Mouse (Mus musculus) spleen, adult 18-20 months (tissue): ENCODE measurements at regions not wholly inside any gene's neighbourhood (a gene's known extent, or its start where the extent isn't known, plus 50 kb on each side); places are given as distances from the start of the nearest gene placed in this dataset.

Source experiments
- DNase-seq, 2 experiments: peaks; one replicate each; pipeline ENCODE4 v3.0.0; 2022; ENCODE audit warnings: mixed read lengths in 2 of 2

DNA sequence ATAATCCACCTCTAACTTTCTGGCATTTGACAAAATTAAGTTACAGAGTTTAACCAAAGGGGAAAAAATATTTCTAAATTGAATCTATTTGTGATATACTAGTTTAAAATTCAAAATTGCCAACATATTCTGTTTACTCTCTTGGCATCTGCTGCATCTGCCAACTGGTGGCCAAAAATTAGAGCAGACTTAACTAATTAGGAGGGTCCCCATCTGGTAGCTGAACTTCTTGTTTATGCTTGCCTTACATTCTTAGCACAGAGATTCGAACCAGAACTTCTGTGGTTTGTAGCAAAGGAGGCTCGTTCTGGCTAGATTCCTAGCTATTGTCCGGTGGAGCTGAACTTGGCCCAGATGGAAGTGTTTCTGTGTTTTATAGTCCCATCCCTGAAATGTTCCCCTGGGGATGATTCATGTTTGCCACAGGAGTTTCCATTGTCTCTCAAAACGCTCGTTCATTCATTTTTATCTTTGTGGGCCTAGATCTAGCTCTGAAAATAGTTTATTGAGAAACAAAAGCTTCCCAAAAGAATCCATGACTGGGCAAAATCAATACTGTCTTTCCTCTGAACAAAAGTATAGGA, 3461.5 kb upstream of the Gm7489 start:
- DNase-seq, result no peak

DNA sequence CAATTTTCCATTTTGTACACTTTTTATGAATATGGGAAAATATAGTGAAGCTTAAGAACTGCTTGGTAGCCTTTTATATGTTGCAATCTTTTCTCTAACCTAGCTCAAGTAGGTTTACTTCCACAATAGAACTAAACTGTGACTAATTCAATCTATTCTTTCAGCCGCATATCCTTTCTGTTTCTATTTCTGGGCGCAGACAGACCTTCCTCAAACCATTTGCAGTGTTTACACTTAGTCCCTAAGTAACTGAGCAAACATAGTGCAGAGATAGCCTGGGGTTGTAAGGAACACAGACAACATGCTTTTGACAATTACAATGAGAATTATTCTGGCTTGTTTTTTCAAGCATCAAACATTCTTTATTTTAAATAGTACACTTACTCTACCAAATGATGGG, 3435.1 kb upstream of the Gm7489 start:
- no peak for DNase-seq

DNA sequence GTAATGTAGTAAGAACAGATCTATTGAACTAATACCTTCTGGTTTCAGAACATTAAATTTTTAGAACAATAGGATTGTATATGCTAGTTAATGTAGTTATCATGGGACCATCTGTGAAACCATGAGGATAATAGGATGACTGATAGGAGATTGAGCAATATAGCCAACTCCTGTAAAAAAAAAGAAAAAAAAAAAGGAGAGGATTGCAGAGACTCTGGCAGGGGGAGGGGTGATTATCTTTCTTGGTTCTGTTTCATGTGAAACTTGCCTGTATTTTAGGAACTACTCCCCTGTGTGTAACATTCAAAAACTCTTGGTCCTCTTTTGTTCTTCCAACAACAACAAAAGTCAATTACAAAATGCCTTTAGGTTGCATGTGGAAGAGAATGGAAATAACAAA, 3412.1 kb upstream of the Gm7489 start:
- no peak for DNase-seq

DNA sequence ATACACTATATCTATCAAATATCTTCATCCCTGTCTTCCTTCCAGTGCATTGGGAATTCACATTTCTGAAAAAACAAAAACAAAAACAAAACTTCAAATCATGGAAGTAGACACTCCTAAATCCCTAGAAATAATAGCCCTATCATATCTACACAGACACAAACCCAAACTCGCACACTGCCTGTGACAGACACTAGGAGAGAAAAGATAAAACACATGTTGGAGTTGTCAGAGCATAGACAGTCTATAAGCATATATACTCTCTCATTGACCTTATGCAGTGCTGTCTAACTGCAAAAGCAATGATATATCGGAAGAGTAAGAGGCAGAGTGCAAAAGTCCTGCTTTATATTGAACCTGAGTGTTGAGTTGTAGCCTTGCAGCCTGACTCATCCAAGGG, 3386.0 kb upstream of the Gm7489 start:
- no peak for DNase-seq

DNA sequence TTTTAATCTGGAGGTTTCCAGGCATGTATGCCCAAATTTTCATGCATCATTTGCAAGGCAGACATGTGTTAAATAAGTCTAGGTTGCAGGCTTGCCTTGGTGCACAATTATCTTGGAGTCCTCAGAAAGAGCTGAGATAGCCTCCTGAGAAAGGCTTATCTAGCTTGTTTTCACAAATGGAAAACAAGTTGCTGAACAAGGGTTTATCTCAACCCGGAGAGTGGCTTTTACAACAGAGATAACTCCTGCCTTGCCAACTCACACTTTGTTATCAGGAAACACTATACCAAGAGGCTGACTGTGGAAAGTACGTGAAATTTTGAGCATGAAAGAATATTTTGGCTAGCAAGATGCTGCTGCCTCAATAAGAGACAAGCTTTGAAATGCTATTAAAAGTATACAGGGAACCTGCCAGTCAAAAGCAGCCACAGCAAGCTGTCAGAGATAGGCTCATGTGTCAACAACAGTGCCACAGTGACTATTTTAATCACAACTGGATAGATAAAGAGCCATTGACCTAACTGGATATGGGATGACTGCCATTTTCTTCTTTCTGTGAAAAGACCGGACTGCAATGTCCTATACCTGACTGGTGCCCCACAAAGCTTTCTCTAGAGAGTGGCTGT, 3376.6 kb upstream of the Gm7489 start:
- no peak for DNase-seq

DNA sequence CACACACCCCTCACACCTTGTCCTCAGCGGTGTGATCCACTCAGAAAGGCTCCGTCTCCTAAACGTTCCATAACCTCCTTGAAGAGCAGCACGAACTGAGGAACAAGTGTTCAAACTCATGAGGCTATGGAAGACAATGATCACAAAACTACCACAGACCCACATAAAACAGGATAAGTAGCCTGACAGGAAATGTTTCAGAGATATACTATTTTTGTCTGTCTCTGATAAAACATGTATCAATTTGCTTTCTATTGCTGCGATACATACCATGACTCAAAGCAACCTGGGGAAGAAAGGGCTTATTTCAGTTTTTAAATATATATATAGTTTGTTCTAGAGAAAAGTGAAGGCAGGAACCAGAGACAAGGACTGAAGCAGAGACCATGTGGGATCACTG, 3371.7 kb upstream of the Gm7489 start:
- no peak for DNase-seq

DNA sequence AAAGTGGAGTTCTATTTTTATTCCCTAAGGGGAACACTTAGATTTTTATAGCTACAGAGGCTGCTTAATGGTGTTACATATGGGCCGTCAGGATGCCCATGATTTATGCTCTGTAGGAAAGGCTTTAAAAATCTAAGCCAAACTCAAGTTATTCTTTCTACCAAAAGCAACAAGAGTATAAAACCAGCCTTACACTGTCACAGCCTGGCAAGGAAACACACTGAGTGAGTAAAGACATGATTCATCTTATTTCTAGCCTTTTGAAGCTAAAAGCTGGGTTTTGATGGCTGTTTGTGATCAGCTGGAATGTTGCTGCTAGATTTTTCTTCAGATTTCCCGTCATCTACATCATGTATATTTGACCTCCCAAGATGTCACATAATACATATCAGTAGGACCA, 3359.9 kb upstream of the Gm7489 start:
- DNase-seq, result no peak

DNA sequence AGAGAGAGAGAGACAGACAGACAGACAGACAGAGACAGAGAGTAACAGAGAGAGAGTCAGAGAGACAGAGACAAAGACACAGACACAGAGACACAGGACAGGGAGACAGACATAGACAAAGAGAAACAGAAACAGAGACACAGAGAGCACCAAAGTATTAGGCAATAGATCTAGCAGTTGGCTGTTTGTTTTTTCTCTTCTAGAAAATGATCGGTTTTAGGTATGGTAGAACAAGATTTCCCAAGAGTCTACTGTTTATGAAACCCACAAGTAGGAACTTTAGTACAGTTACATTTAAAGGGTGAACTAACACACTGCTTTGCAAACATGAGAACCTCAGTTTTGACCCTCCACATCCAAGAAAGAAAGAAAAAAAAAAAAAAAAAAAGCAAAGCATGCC, 3350.2 kb upstream of the Gm7489 start:
- DNase-seq, result no peak

DNA sequence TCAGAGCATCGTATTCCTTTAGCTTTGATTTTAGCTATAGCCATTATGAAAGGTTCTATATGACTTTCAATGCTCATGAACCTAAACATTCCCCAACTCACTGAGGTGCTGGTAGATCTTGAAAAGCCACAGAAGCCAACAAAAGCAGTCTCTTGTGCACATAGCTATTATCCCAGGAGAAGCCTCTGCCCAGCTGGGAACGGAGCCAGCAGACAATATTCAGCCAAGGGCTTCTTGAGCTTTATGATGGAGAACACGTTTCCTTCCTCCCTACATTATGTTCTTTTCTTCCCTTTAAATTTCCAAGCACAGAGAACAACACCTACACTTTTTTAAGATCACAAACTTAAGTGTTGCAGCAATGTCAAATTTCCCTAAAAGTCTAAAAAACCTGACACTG, 3321.1 kb upstream of the Gm7489 start:
- DNase-seq, result no peak

DNA sequence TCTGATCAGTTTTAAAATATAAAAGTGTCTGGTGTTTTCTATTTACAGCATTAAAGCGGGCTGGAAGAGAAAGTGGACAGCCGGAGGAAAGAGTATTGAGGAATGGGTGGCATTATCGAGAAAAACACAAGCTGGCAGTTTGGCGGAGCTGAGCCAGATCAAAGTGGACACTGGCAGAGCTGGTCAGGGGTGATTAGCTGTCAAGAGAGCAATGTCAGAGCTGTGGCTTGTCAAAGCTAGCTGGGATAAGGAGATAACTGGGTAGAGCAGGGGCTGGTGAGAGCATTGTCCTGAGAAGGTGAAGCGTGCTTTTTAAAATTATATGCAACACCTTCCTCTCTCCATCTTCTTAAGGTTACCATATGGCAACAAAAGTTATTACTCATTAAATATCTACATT, 3303.9 kb upstream of the Gm7489 start:
- no peak for DNase-seq

DNA sequence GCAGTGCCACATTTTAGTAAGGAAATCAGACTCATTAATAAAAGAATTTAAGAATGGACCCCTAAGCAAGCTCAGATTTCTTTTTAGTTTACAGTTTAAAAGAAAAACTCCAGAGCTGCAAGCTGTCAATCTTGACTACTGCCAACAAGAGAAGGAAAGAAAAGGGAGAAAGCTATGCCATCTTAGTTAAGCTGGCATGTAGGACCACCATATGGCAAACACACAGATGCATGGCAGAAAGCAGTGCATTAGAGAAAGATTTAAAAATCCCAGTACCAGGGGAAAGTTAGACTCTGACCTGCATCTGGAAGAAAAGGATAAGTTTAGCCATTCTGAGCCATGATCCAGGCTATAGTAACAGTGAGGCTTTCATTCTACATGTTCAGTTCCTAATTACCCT, 3300.8 kb upstream of the Gm7489 start:
- no peak for DNase-seq

DNA sequence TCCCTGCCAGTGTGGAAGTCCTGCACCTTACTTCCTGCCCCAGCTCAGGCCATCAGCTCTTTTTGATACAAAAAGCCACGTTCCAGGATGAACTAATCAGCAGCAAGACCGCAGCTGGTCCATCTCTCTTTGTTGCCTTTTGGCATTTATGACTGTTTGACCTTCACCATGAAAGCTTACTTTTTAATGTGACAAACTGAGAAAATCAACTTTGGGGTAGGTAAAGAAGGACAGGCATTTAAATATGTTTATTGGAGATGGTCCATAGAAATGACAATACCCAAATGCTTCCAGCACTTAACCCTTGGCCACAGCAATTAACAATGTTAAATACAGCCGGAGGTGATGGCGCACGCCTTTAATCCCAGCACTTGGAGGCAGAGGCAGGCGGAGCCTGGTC, 3299.2 kb upstream of the Gm7489 start:
- DNase-seq, result no peak
